Mouse (Mus musculus): ENCODE measurements around the gene Asic4.

DNA sequence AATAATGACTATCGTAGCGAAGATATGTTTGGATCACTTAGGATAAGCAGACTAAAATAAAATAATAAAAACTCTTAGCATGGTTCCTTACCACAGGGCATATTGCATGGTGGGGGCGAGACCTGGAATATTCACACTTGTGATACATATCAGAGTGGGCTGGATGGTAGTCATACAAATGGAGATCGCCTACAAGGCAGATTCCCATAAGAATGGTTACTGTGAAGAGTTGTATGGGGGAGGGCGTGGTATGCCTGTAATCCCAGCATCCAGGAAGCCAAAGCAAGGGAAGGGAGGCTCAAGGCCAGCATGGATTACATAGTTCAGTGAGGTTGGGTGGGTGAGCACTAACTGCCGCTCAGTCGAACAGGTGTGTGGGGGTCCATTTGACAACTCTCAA, 30.5 kb downstream of the Asic4 start:
- TF ChIP-seq CTCF (IDR thresholded peaks at IDR 0.05; ENCODE audit: insufficient read depth, low read depth, low read length) (no peak), POLR2A (IDR thresholded peaks at IDR 0.05; ENCODE audit: insufficient read depth, low read depth, low read length) (no peak)
